Mouse (Mus musculus): ENCODE data around the gene Aadacl3.

GRCm38 (mm10) chr4:144438672-144439071 lies 24.9 kb downstream of the Aadacl3 start, which contains the start of gene 1700012P22Rik:
- TF ChIP-seq CTCF (IDR thresholded peaks at IDR 0.05; ENCODE audit: insufficient read depth, low read length) (no peak), POLR2A (IDR thresholded peaks at IDR 0.05; ENCODE audit: borderline replicate concordance, extremely low read depth, low read depth, low read length) (no peak)
